Mouse (Mus musculus) gastrocnemius, adult 2 months (tissue): ENCODE measurements around the gene Zfp346. TPM values are rescaled to one million over a fixed set of nuclear protein-coding genes. Genes with fewer than 3 reads are reported as not detected.

Experiments
- DNase-seq: peaks from one replicate; pipeline ENCODE4 v3.0.0; 2022
- H3K27ac ChIP-seq: fragments of 200-600 bp; 2 replicates; pipeline ENCODE4 v1.8.1; 2022; ENCODE audit warnings: mild to moderate bottlenecking
- H3K4me3 ChIP-seq: fragments of 200-600 bp; 2 replicates; pipeline ENCODE4 v1.8.1; 2022; ENCODE audit warnings: mild to moderate bottlenecking, moderate library complexity
- CTCF ChIP-seq: fragments of 200-600 bp; IDR thresholded peaks from 2 replicates; pipeline ENCODE4 v1.8.1; 2022; ENCODE audit warnings: antibody characterized with exemption, mild to moderate bottlenecking, moderate library complexity
- intact Hi-C: fragments of 180-260 bp; cut with DNase I; formaldehyde crosslinking; loops from one replicate; pipeline ENCODE4 v1.15.1; 2025
- total RNA-seq, 2 experiments: library from RNA; stranded (reverse); gene quantifications; 2 replicates each; pipeline ENCODE4 v1.2.3; 2021

Zfp346 gene
- total RNA-seq, 2 experiments from 2014 or later, result 12.1 to 14.2 TPM

DNA sequence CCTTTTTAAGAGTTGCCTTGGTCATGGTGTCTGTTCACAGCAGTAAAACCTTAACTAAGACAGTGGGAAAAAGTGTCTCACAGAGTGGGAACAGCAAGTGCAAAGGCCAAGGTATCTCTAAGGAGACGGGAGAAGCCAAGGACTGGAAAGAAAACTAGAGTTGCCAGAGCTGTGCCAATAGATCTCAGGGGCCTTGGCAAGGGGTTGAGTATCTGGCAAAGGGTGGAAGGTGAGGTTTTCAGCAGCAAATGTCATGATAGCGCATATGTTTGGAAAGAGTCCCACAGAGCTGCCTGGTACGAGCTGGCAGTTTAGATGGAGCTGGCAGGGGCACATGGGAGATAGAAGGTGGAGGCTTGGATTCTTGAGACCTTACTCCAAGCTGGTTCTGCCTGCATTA lies 74.5 kb downstream of the Zfp346 start:
- DNase-seq, result peak; percentile 29
- H3K27ac ChIP-seq, result no peak overlapping the region
- H3K4me3 ChIP-seq, result no peak overlapping the region
- no peak for TF ChIP-seq CTCF
- intact Hi-C loops, result loop anchor here (5.0 kb wide), 1 partner anchor 382 kb away; no protein-coding TSS in a partner anchor

DNA sequence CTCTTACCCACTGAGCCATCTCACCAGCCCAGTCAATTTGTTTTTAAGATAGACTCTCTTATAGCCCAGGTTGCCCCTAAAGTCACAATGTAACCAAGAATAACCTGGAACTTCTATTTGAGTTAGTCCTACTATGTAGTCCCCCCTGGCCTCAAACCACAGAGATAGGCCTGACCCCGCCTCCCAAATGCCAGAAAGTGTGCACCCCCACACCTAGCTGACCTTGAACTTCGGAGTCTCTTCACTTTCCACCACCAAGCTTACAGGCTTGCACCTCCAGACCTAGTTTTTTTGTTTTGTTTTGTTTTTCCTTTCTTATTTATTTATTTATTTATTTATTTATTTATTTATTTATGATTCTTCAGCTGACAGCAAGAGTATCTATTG lies 76.7 kb downstream of the Zfp346 start:
- intact Hi-C loops, result loop anchor here (2.0 to 5.0 kb wide), 3 partner anchors 31 to 66 kb away; no protein-coding TSS in a partner anchor
- H3K4me3 ChIP-seq, result peak overlapping the region; percentile 70
- peak overlapping the region; percentile 92 for H3K27ac ChIP-seq
- TF ChIP-seq CTCF, result no peak
- DNase-seq, result no peak

DNA sequence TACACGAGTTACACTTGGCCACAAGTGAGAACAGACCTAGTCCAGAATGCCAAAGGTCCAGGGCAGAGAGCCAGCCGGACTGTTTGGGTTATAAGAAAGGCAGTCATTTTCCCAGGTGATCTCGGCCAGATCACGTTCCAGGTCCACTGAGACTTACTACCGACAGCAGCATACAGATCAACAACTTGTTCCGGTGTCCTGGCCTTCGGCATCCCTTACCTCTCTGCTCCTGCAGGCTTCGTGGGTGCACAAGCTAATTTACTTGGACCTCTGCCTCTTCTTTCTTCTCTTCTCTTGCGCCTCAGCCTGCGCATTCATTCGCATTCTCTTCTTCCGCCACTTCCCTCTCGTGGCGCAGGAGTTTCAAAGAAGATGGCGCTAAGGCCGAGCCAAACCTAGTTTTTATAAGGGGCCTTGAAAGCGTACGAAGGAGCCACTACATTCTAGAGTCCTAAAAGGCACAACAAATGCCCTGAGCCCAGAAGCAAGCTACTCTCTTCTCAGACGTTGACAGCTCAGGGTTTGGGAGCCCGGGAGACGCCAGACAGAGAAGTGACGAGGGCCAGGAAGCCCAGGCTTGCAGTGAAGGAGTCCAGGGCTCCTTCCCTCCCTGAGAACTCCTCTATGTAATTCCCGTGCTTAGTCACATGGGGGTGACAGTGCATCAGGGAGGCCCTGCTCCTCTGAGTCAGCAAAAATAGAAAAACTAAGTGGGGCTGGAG lies 77.2 kb downstream of the Zfp346 start:
- H3K27ac ChIP-seq, result peak overlapping the region; percentile 92
- peak; percentile 77 for TF ChIP-seq CTCF
- peak; percentile 73 for DNase-seq
- H3K4me3 ChIP-seq, result peak overlapping the region; percentile 70
- intact Hi-C loops, result loop anchor here (2.0 to 5.0 kb wide), 3 partner anchors 30 to 65 kb away; no protein-coding TSS in a partner anchor

DNA sequence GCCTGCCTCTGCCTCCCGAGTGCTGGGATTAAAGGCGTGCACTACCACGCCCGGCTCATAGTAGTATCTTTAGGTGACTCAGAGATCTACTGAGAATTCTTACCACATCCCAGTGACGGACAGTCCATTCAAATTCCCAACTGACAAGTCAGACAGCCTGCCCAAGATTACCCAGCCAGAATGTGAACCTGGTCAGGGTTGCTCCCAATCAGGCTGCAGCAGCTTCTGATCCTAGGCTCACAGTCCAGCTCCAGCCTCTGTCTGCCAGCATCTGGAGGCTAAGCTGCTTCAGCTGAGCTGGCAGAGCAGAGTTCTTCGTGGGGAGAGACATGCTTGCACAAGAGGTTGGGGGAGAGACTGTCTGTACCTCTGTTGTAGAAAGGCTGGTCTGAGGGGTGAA lies 78.3 kb downstream of the Zfp346 start:
- no peak for DNase-seq
- no peak overlapping the region for H3K4me3 ChIP-seq
- intact Hi-C loops, result loop anchor here (2.0 to 5.0 kb wide), 3 partner anchors 29 to 64 kb away; no protein-coding TSS in a partner anchor
- H3K27ac ChIP-seq, result peak overlapping the region; percentile 20; the same call in 1 of the 2 replicates
- TF ChIP-seq CTCF, result no peak

Other genes with a start within 250 kb of the Zfp346 start
- 1 to 10 TPM; 7.5 to 7.9 TPM for gene Unc5a, start 155.9 kb upstream of the Zfp346 start, total RNA-seq
- gene Hk3, start 83.9 kb upstream of the Zfp346 start, total RNA-seq, result under 1 TPM; 0.23 to 0.25 TPM
- 10 to 100 TPM; 12.9 to 13.4 TPM for gene Uimc1, start 5.0 kb upstream of the Zfp346 start, total RNA-seq
- not detected for gene Gm17617, start 28.2 kb downstream of the Zfp346 start, total RNA-seq
- 1 to 10 TPM; 2.1 to 2.3 TPM for gene Fgfr4, start 47.3 kb downstream of the Zfp346 start, total RNA-seq
- 10 to 100 TPM; 49.5 to 56.7 TPM for gene Nsd1, start 104.5 kb downstream of the Zfp346 start, total RNA-seq
- 10 to 100 TPM; 15.6 to 19.6 TPM for gene Prelid1, start 215.2 kb downstream of the Zfp346 start, total RNA-seq
- gene Rab24, start 216.6 kb downstream of the Zfp346 start, total RNA-seq, result 10 to 100 TPM; 29.2 to 33.5 TPM
- not detected for gene Mxd3, start 224.5 kb downstream of the Zfp346 start, total RNA-seq